ENCODE assay signal across 15 mouse cellular contexts in the genomic region with DNA sequence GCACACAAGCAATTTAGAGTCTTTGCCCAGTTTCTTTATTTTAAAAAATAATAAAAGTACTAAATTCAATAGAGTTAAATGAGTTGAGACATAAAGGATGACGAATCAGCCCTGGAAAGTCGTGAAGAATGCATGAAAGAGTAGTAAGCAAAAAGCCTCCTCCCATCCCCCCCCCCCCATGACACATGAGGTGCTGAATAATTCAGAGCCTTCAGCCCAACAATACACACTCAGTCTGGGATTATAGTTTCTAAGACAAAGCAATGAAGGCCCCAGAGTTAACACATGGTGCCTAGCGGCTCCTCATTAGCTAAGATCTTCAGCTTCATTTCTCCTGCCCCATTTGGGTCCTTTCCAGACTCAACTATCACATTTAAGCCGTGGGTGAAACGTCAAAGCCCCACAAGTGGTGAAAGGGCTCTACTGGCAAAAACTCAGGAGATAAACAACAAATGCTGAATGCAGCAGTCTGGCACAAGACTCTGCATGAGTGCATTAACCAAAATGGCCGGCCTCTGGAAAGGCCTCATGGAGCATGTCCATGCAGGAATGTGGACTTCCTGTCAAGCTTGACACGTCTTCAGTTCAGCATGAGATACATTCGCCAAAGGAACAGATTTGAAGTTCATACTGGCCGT.
DNase-seq lines count a peak whose midpoint lies in the region; ATAC-seq lines count a peak whose summit lies in the region.
"Had no signal": no experiment of that assay in that cellular context is flagged by ENCODE, and none has a peak within 500 bp of the region (broad histone marks: within the 10 kb centered on the region; RNA-seq: fewer than 3 reads in every experiment).

No protein-coding gene starts in this region.

- H3K9me3 ChIP-seq in embryonic facial prominence, embryonic 11.5 days (replicated peaks; ENCODE audit: control insufficient read depth, low read length) = no peaks in the 10 kb centered on the region
- H3K9me3 ChIP-seq in embryonic facial prominence, embryonic 10.5 days = no peaks in the 10 kb centered on the region
- H3K9me3 ChIP-seq in forebrain, embryonic 10.5 days = no peaks in the 10 kb centered on the region
- H3K9me3 ChIP-seq in hindbrain, embryonic 13.5 days = no peaks in the 10 kb centered on the region
- H3K9me3 ChIP-seq: embryonic facial prominence, embryonic 12.5 days; liver, embryonic 15.5 days had no signal

- H3K4me3 ChIP-seq in embryonic facial prominence, embryonic 11.5 days (ENCODE audit: low read depth, low read length) = no peak overlapping the region
- H3K4me3 ChIP-seq in embryonic facial prominence, embryonic 10.5 days = no peak overlapping the region
- no peak overlapping the region for H3K4me3 ChIP-seq in forebrain, embryonic 10.5 days
- no peak overlapping the region for H3K4me3 ChIP-seq in hindbrain, embryonic 13.5 days
- H3K4me3 ChIP-seq: embryonic facial prominence, embryonic 12.5 days; liver, embryonic 15.5 days had no signal

- WGBS in embryonic facial prominence, embryonic 11.5 days = 83% methylated on average over 9 of the region's 9 CpGs
- 82% methylated on average over 9 of the region's 9 CpGs for WGBS in embryonic facial prominence, embryonic 10.5 days
- WGBS in forebrain, embryonic 10.5 days = 71% methylated on average over 9 of the region's 9 CpGs
- 40% methylated on average over 9 of the region's 9 CpGs for WGBS in hindbrain, embryonic 13.5 days

- H3K9ac ChIP-seq in embryonic facial prominence, embryonic 11.5 days (replicated peaks; ENCODE audit: low read length) = no peak overlapping the region
- no peak overlapping the region for H3K9ac ChIP-seq in hindbrain, embryonic 13.5 days
- H3K9ac ChIP-seq: embryonic facial prominence, embryonic 12.5 days; liver, embryonic 15.5 days had no signal

- H3K4me2 ChIP-seq in embryonic facial prominence, embryonic 11.5 days (ENCODE audit: low read depth, low read length) = no peak overlapping the region
- H3K4me2 ChIP-seq in hindbrain, embryonic 13.5 days = no peak overlapping the region
- H3K4me2 ChIP-seq: embryonic facial prominence, embryonic 12.5 days; liver, embryonic 15.5 days had no signal

- DNase-seq in embryonic facial prominence, embryonic 11.5 days (ENCODE audit: low spot score) = peak; percentile 4
- DNase-seq in embryonic facial prominence, embryonic 10.5 days (ENCODE audit: low spot score) = no peak
- DNase-seq in Muller cell, postnatal 12 days (ENCODE audit: inconsistent ontology term) = peak; percentile 6
- DNase-seq in forebrain, embryonic 10.5 days (ENCODE audit: extremely low spot score, low spot score) = peak; percentile 16
- no peak for DNase-seq in cerebellum, postnatal 10 days
- no peak for DNase-seq in lung, postnatal 25 days (ENCODE audit: low spot score)
- DNase-seq in gastrocnemius, postnatal 4 days (ENCODE audit: low spot score in 2 of 2) = no peak
- DNase-seq: adrenal gland, postnatal 25 days; cerebellum, adult 11-12 months; heart, postnatal 4 days; kidney, adult 8-10 months; thymus, adult 2 months had no signal

- H3K27me3 ChIP-seq in embryonic facial prominence, embryonic 11.5 days (ENCODE audit: control insufficient read depth, insufficient read depth, low read length) = no peaks in the 10 kb centered on the region
- H3K27me3 ChIP-seq in embryonic facial prominence, embryonic 10.5 days (replicated peaks; ENCODE audit: low read depth, poor library complexity, severe bottlenecking) = no peaks in the 10 kb centered on the region
- no peaks in the 10 kb centered on the region for H3K27me3 ChIP-seq in forebrain, embryonic 10.5 days (ENCODE audit: poor library complexity, severe bottlenecking)
- no peaks in the 10 kb centered on the region for H3K27me3 ChIP-seq in hindbrain, embryonic 13.5 days
- H3K27me3 ChIP-seq: embryonic facial prominence, embryonic 12.5 days; liver, embryonic 15.5 days had no signal

- ATAC-seq in embryonic facial prominence, embryonic 11.5 days (replicated peaks; ENCODE audit: insufficient number of reproducible peaks, low FRiP score, low TSS enrichment, low read depth) = no peak
- no peak for ATAC-seq in hindbrain, embryonic 13.5 days (ENCODE audit: low FRiP score)

- H3K27ac ChIP-seq in embryonic facial prominence, embryonic 11.5 days (replicated peaks; ENCODE audit: low read depth, low read length) = no peak overlapping the region
- no peak overlapping the region for H3K27ac ChIP-seq in embryonic facial prominence, embryonic 10.5 days (replicated peaks)
- H3K27ac ChIP-seq in forebrain, embryonic 10.5 days = 0 out of 2 replicates have a peak overlapping the region, but pooled peaks have one; percentile 51
- 0 out of 2 replicates have a peak overlapping the region, but pooled peaks have one; percentile 18 for H3K27ac ChIP-seq in hindbrain, embryonic 13.5 days
- H3K27ac ChIP-seq: embryonic facial prominence, embryonic 12.5 days; liver, embryonic 15.5 days had no signal

- no peaks in the 10 kb centered on the region for H3K36me3 ChIP-seq in embryonic facial prominence, embryonic 11.5 days (replicated peaks; ENCODE audit: control insufficient read depth, insufficient read depth, low read depth, low read length)
- H3K36me3 ChIP-seq in embryonic facial prominence, embryonic 10.5 days (replicated peaks) = no peaks in the 10 kb centered on the region
- no peaks in the 10 kb centered on the region for H3K36me3 ChIP-seq in forebrain, embryonic 10.5 days (replicated peaks)
- no peaks in the 10 kb centered on the region for H3K36me3 ChIP-seq in hindbrain, embryonic 13.5 days
- H3K36me3 ChIP-seq: embryonic facial prominence, embryonic 12.5 days; liver, embryonic 15.5 days had no signal

- no peaks in the 10 kb centered on the region for H3K4me1 ChIP-seq in embryonic facial prominence, embryonic 11.5 days (ENCODE audit: control insufficient read depth, insufficient read depth, low read length)
- no peaks in the 10 kb centered on the region for H3K4me1 ChIP-seq in embryonic facial prominence, embryonic 10.5 days
- H3K4me1 ChIP-seq in forebrain, embryonic 10.5 days = peaks cover 13% of the 10 kb centered on the region; the same call in 1 of the 2 replicates
- no peaks in the 10 kb centered on the region for H3K4me1 ChIP-seq in hindbrain, embryonic 13.5 days (replicated peaks)
- H3K4me1 ChIP-seq: liver, embryonic 15.5 days had no signal

Comparison
In these comparisons a context has a peak if more than half of its experiments do, and no peak if none do; other contexts are left out.
1. DNase-seq: peak in embryonic facial prominence, embryonic 11.5 days (single experiment), Muller cell, postnatal 12 days (single experiment) and forebrain, embryonic 10.5 days (single experiment); none in embryonic facial prominence, embryonic 10.5 days (single experiment), cerebellum, postnatal 10 days (0 of 2), lung, postnatal 25 days (single experiment) and gastrocnemius, postnatal 4 days (0 of 2).
2. H3K27ac ChIP-seq: peak in forebrain, embryonic 10.5 days (single experiment) and hindbrain, embryonic 13.5 days (single experiment); none in embryonic facial prominence, embryonic 11.5 days (single experiment) and embryonic facial prominence, embryonic 10.5 days (single experiment).